Mouse (Mus musculus): Measurements from ENCODE around the gene Pten.

DNA sequence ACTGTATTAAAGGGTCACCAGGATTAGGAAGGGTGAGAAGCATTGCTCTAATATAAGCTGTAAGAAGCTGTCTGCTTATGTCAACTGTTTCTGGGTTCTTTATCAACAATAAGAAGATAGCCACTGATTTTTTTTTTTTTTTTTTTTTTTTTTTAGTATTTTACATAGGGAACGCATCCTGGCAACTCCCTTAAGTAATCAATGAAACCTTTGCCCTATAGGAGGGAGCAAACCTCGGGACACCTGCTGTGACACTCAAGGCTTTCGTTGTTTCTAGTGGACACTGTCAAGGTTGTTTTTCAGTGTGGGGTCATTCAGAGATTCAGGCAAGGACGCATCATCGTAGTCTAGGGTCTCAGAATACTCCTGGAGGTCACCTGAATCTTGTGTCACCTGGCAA lies 111.3 kb downstream of the Pten start:
- TF ChIP-seq POLR2A (IDR thresholded peaks at IDR 0.05; ENCODE audit: low read depth, low read length) (no peak), CTCF (IDR thresholded peaks at IDR 0.05; ENCODE audit: extremely low read depth, insufficient read depth, insufficient read length, insufficient replicate concordance) (no peak)

All from spleen, adult 2 months (tissue).